Mouse (Mus musculus) liver, embryonic 14.5 days (tissue): ENCODE data around the gene Cacna1c. TPM values are rescaled to one million over a fixed set of nuclear protein-coding genes. Genes with fewer than 3 reads are reported as not detected.
A peak's percentile ranks its signal among the peaks of the same experiment; 100 is the strongest.

Source experiments
- ATAC-seq: fragments of 200-750 bp; cut with Nextera tagmentation; 2 replicates; pipeline ENCODE4 v1.8.0; 2017; ENCODE audit warnings: moderate number of reproducible peaks, mild to moderate bottlenecking, moderate library complexity; ENCODE audit not compliant: insufficient read depth
- DNase-seq, 3 experiments: peaks; one replicate each; pipeline ENCODE4 v3.0.0-alpha.2; 2012 to 2013; ENCODE audit warnings: low read depth in 3 of 3, low spot score in 3 of 3
- H3K27ac ChIP-seq: fragments of 300-500 bp; sonication (generic); 2 replicates; pipeline ENCODE4 v1.5.1; 2014; ENCODE audit warnings: moderate library complexity, mild to moderate bottlenecking, control low read depth, inconsistent platforms
- H3K27me3 ChIP-seq: fragments of 300-500 bp; sonication (generic); 2 replicates; pipeline ENCODE4 v1.6.1; 2014; ENCODE audit warnings: mild to moderate bottlenecking, low read length, moderate library complexity; ENCODE audit not compliant: control insufficient read depth, insufficient read depth
- H3K36me3 ChIP-seq: fragments of 300-500 bp; sonication (generic); replicated peaks from 2 replicates; pipeline ENCODE4 v1.6.1; 2014; ENCODE audit warnings: low read depth; ENCODE audit not compliant: control insufficient read depth, insufficient read depth
- H3K4me1 ChIP-seq, 2 experiments: fragments of 200-500 bp in 1 of 2; fragments of 300-500 bp in 1 of 2; sonication (generic) in 1 of 2; replicated peaks; 2 replicates each; pipeline ENCODE4 v1.6.1; 2012 to 2014; ENCODE audit warnings: antibody characterized with exemption in 1 of 2, inconsistent platforms in 1 of 2, low read length in 1 of 2; ENCODE audit not compliant: control insufficient read depth in 2 of 2, insufficient read depth in 2 of 2
- H3K4me2 ChIP-seq: fragments of 300-500 bp; sonication (generic); 2 replicates; pipeline ENCODE4 v1.6.1; 2014; ENCODE audit warnings: low read depth, mild to moderate bottlenecking, control low read depth, moderate library complexity
- H3K4me3 ChIP-seq, 2 experiments: fragments of 200-500 bp in 1 of 2; fragments of 300-500 bp in 1 of 2; sonication (generic) in 1 of 2; 2 replicates each; pipeline ENCODE4 v1.5.1; 2012 to 2014; ENCODE audit warnings: low read depth in 2 of 2, low read length in 2 of 2, mild to moderate bottlenecking in 2 of 2, control low read depth in 1 of 2, inconsistent platforms in 1 of 2, moderate library complexity in 1 of 2; ENCODE audit not compliant: insufficient read depth in 1 of 2
- H3K9ac ChIP-seq: fragments of 300-500 bp; sonication (generic); replicated peaks from 2 replicates; pipeline ENCODE4 v1.6.1; 2014; ENCODE audit warnings: mild to moderate bottlenecking, control low read depth, moderate library complexity
- H3K9me3 ChIP-seq: fragments of 300-500 bp; sonication (generic); 2 replicates; pipeline ENCODE4 v1.6.1; 2016; ENCODE audit warnings: low read length, mixed read lengths; ENCODE audit not compliant: control insufficient read depth
- CTCF ChIP-seq: IDR thresholded peaks from 2 replicates; pipeline ENCODE4 v1.5.1; 2016; ENCODE audit warnings: antibody characterized with exemption, low read depth, control low read depth
- EP300 ChIP-seq: IDR thresholded peaks from 2 replicates; pipeline ENCODE4 v1.6.1; 2016; ENCODE audit warnings: antibody characterized with exemption, low read depth
- WGBS: fragments of 180-500 bp; shearing (Covaris S2); extraction: QIAGEN DNeasy Blood & Tissue Kit; methylation state at CpG from one replicate; pipeline ENCODE4 v1.1.7; 2014; ENCODE audit not compliant: insufficient replicate concordance; 5-methylcytosine and 5-hydroxymethylcytosine counted together
- polyA plus RNA-seq, 2 experiments: library from polyadenylated mRNA; depleted of rRNA in 1 of 2; stranded (reverse) in 1 of 2; unstranded in 1 of 2; fragments of >200 nt; fragmentation: Nextera tagmentation in 1 of 2; extraction: Ambion mirVana in 1 of 2; gene quantifications; 2 replicates each; pipeline versions ENCODE4 v1.2.1 to v1.2.3; 2012 to 2014

Cacna1c gene
- polyA plus RNA-seq, 2 experiments = 0.20 to 0.32 TPM

DNA sequence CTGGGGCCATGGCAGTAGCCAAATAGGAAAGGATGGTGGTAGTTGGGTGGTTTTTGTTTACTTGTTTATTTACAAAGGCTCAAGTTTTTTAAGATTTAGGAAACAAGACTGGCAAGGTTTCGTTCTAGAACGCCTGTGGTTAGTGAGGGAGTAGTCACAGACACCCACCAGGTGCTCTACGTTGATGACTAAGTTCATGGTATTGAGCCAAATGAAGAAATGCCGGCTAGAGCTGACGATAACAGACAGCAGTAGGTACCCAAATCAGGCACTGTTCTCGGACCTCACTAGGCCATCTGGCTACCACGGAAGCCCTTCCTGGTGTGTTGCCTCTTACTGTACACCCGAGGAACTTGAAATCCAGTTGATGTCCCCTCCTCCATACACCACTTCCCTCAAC, 30.8 kb upstream of the Cacna1c start:
- no peaks in the 10 kb centered on the region for H3K4me1 ChIP-seq
- DNase-seq = no peak
- no peak overlapping the region for H3K9ac ChIP-seq
- no peak for ATAC-seq
- TF ChIP-seq EP300 (no peak), CTCF (no peak)
- no peaks in the 10 kb centered on the region for H3K9me3 ChIP-seq
- H3K36me3 ChIP-seq = no peaks in the 10 kb centered on the region
- H3K27ac ChIP-seq = no peak overlapping the region
- 70% methylated on average over 8 of the region's 8 CpGs for WGBS
- no peaks in the 10 kb centered on the region for H3K27me3 ChIP-seq
- no peak overlapping the region for H3K4me3 ChIP-seq
- no peak overlapping the region for H3K4me2 ChIP-seq

DNA sequence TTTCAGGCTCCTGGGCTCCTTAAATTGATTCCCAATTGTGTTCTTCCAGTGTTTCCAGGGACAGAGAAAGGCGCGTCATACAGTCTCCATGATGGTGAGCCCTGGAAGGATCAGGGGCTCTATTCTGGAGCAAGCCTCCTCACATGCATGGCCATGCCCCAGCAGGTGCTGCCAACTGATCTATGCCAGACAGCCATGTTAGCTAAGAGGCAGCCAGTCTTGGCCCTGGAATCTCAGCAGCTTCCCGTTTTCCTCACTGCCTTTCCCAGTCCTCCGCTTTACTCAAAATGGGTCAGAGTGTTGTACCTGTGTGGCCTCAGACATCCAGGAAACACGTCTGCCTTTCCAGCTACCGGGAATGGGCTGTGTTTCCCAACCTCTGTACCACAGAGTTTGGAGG, 29.5 kb upstream of the Cacna1c start:
- no peaks in the 10 kb centered on the region for H3K27me3 ChIP-seq
- no peaks in the 10 kb centered on the region for H3K36me3 ChIP-seq
- H3K4me1 ChIP-seq = no peaks in the 10 kb centered on the region
- no peak overlapping the region for H3K4me3 ChIP-seq
- H3K9ac ChIP-seq = no peak overlapping the region
- no peak overlapping the region for H3K27ac ChIP-seq
- H3K4me2 ChIP-seq = no peak overlapping the region
- H3K9me3 ChIP-seq = no peaks in the 10 kb centered on the region
- TF ChIP-seq EP300 = no peak
- 69% methylated on average over 6 of the region's 6 CpGs for WGBS
- ATAC-seq (no peak), DNase-seq (no peak)

DNA sequence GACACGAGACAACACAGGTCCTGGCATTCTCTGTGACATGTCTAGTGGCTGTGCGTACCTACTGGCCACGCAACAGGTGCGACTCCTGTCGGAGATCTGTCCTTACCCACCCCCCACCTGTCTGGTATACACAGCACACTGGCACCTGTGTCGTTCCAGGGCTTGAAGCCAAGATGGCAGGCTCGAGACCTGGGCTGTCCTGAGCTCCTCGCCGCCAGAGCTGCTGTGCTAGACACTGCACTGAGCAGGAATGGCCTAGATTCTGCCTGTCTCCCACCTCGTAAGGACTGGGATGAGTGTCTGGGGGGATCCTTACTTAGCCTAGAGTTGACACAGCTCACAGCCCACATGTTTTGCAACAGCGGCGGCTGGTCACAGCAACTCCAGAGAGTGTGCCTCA, 29.0 kb upstream of the Cacna1c start:
- 72% methylated on average over 12 of the region's 12 CpGs for whole genome bisulfite sequencing
- no peak overlapping the region for H3K4me3 ChIP-seq
- ATAC-seq (no peak), DNase-seq (no peak)
- no peak overlapping the region for H3K4me2 ChIP-seq
- H3K9ac ChIP-seq = no peak overlapping the region
- no peaks in the 10 kb centered on the region for H3K36me3 ChIP-seq
- H3K4me1 ChIP-seq = no peaks in the 10 kb centered on the region
- H3K27me3 ChIP-seq = no peaks in the 10 kb centered on the region
- H3K9me3 ChIP-seq = no peaks in the 10 kb centered on the region
- H3K27ac ChIP-seq = no peak overlapping the region
- TF ChIP-seq EP300 (no peak), CTCF (no peak)

DNA sequence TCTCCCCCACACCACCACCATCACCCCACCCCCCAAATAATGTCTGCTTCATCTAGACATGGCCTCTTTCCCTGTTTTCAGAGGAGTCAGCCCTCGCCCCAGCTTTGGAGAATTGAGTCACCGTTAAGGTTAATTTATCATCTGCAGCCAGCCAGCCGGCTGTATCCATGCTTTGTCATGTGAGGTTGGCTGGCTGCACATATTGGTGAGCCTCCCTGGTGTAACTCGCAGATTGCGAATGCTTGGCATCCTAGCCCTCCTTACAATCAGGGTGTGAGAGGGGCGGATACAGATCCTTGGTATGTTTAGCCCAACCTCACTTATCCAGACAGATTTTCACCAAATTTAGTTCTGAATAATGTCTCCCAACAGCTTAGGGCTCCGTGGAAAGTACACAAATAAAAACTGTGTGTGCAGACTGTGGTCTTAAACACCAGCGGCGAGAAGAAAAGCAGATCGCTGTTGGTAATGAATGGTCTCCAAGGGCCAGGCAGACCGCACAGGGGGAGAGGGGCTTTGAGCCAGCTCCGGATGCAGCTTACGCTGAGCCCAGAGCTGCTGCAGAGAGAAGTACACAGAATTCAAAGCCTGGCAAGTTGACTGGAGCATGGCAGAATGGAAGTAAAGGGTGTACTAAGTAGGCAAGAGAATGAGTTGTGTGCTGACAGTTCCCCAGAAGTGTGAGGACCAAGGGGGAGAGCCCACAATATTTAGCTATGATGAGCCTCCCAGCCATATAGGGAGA, 28.4 kb upstream of the Cacna1c start:
- Histone ChIP-seq H3K4me1 (no peaks in the 10 kb centered on the region), H3K27me3 (no peaks in the 10 kb centered on the region), H3K4me3 (no peak overlapping the region), H3K27ac (no peak overlapping the region), H3K4me2 (no peak overlapping the region), H3K9ac (no peak overlapping the region), H3K9me3 (no peaks in the 10 kb centered on the region), H3K36me3 (no peaks in the 10 kb centered on the region)
- no peak for DNase-seq
- ATAC-seq = no peak
- WGBS = 68% methylated on average over 13 of the region's 13 CpGs
- TF ChIP-seq CTCF = no peak
- no peak for TF ChIP-seq EP300

DNA sequence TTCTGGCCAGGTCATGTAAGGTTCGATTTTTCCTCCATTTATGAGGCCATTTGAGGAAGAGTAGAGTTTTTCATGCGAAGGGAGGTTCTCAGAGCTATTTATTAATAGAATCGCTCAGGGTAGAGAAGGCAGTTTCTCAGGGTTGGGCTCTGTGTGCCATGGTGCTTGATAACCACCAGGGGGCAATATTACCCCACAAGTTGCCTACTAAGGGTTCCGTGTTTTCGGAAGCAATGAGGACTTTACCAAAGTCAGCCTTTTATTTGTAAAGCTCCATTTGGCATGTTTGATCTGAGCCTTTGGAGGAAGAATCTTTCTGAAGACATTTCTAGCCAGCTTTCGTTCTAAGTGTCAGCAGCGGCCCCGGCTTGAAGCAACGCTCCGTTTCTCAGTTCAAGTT, 24.1 kb upstream of the Cacna1c start:
- peak; percentile 9 to 30 (median 14) for DNase-seq
- Histone ChIP-seq H3K27ac (no peak overlapping the region), H3K4me3 (no peak overlapping the region), H3K9ac (no peak overlapping the region), H3K9me3 (no peaks in the 10 kb centered on the region), H3K27me3 (no peaks in the 10 kb centered on the region), H3K4me1 (no peaks in the 10 kb centered on the region), H3K4me2 (no peak overlapping the region), H3K36me3 (no peaks in the 10 kb centered on the region)
- ATAC-seq = no peak
- WGBS = 48% methylated on average over 10 of the region's 10 CpGs
- no peak for TF ChIP-seq EP300
- peak; percentile 81 for TF ChIP-seq CTCF
